Mouse (Mus musculus): ENCODE data around the gene Kcnk3.

DNA sequence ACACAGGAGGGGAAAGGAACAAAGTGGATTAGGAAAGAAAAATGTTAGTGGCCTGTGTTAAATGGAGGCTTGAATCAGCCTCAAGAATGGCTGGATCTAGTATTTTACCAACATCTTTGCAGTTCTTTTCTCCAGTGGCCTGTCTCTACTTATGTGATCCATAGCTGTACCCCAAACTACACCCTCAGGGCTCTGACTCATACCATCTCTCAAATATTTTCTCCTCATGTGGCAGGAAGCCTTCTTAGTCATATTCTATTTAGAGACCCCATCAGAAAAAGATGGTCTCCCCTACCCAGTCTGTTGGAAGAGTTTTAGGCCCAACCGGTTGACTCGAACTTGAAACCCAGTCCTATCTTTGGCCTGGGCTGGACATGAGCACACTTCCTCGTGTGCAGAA lies 28.5 kb upstream of the Kcnk3 start:
- TF ChIP-seq CTCF (conservative IDR thresholded peaks at IDR 0.05; ENCODE audit: insufficient read depth, insufficient read length, low read depth, low read length) (no peak), POLR2A (IDR thresholded peaks at IDR 0.05; ENCODE audit: low read depth, low read length) (no peak)
